Mouse (Mus musculus): ENCODE results near the gene Elmo1.

- TF ChIP-seq CTCF (IDR thresholded peaks at IDR 0.05; ENCODE audit: extremely low read depth, insufficient read depth, low read length), result no peak
- no peak for TF ChIP-seq POLR2A (IDR thresholded peaks at IDR 0.05; ENCODE audit: extremely low read depth, insufficient read depth, low read length)
Observed at GRCm38 (mm10) chr13:20092301-20092700, 1.9 kb downstream of the Elmo1 start.

All from cortical plate, adult 2 months (tissue).